Mouse (Mus musculus) spleen, adult 12 weeks (tissue): Measurements from ENCODE around the gene Gpr132.
"Not testable (repeated sequence)": the region's sequence is repeated elsewhere in the genome, so short reads cannot be mapped to it uniquely, and the experiment has no call there.

Experiments
- DNase-seq: peaks from one replicate; pipeline ENCODE4 v3.0.0; 2022; ENCODE audit warnings: low spot score

Gene Gpr132

GRCm38 (mm10) chr12:112853050-112853729, 14.8 kb downstream of the Gpr132 start:
- no peak for DNase-seq

- no peak for DNase-seq
Measured at GRCm38 (mm10) chr12:112851116-112851515, 16.9 kb downstream of the Gpr132 start.

GRCm38 (mm10) chr12:112850344-112850743, 17.7 kb downstream of the Gpr132 start:
- DNase-seq = no peak

GRCm38 (mm10) chr12:112849235-112850022, 18.6 kb downstream of the Gpr132 start:
- DNase-seq = no peak

GRCm38 (mm10) chr12:112847880-112848279, 20.1 kb downstream of the Gpr132 start:
- DNase-seq = no peak

GRCm38 (mm10) chr12:112843803-112844202, 24.2 kb downstream of the Gpr132 start:
- peak; percentile 75 for DNase-seq

- not testable (repeated sequence) for DNase-seq
Measured at GRCm38 (mm10) chr12:112842128-112842527, 25.9 kb downstream of the Gpr132 start.

GRCm38 (mm10) chr12:112841338-112841892, 26.6 kb downstream of the Gpr132 start:
- not testable (repeated sequence) for DNase-seq

GRCm38 (mm10) chr12:112840209-112841086, 27.6 kb downstream of the Gpr132 start:
- no peak for DNase-seq

GRCm38 (mm10) chr12:112835046-112835445, 33.0 kb downstream of the Gpr132 start:
- DNase-seq = no peak

- no peak for DNase-seq
Measured at GRCm38 (mm10) chr12:112833527-112833926, 34.5 kb downstream of the Gpr132 start.

GRCm38 (mm10) chr12:112832411-112832810, 35.6 kb downstream of the Gpr132 start:
- no peak for DNase-seq

GRCm38 (mm10) chr12:112830570-112830969, 37.5 kb downstream of the Gpr132 start:
- no peak for DNase-seq

- no peak for DNase-seq
Measured at GRCm38 (mm10) chr12:112830141-112830540, 37.9 kb downstream of the Gpr132 start.

- peak; percentile 98 for DNase-seq
Measured at GRCm38 (mm10) chr12:112829244-112829864, 38.7 kb downstream of the Gpr132 start, which contains the start of gene Cdca4. Gene Cdca4, minus strand, starts transcription at chr12:112829423.

GRCm38 (mm10) chr12:112828501-112829243, 39.4 kb downstream of the Gpr132 start:
- no peak for DNase-seq

- DNase-seq = no peak
Measured at GRCm38 (mm10) chr12:112825901-112826300, 42.1 kb downstream of the Gpr132 start.

- DNase-seq = no peak
Measured at GRCm38 (mm10) chr12:112823221-112823620, 44.8 kb downstream of the Gpr132 start.

GRCm38 (mm10) chr12:112822676-112823075, 45.4 kb downstream of the Gpr132 start:
- no peak for DNase-seq

- no peak for DNase-seq
Measured at GRCm38 (mm10) chr12:112821974-112822373, 46.1 kb downstream of the Gpr132 start.

GRCm38 (mm10) chr12:112821216-112821615, 46.8 kb downstream of the Gpr132 start:
- no peak for DNase-seq
